Mouse (Mus musculus) hindbrain, embryonic 16.5 days (tissue): ENCODE measurements around the gene Nfe2l2. TPM values are rescaled to one million over a fixed set of nuclear protein-coding genes. Genes with fewer than 3 reads are reported as not detected.

ENCODE experiments used
- ATAC-seq: fragments of 200-750 bp; cut with Nextera tagmentation; 2 replicates; pipeline ENCODE4 v1.8.0; 2017; ENCODE audit warnings: moderate TSS enrichment, moderate library complexity
- H3K27ac ChIP-seq: fragments of 300-500 bp; sonication (generic); 2 replicates; pipeline ENCODE4 v1.5.1; 2014; ENCODE audit warnings: low read depth, mild to moderate bottlenecking, control low read depth, low read length, moderate library complexity
- H3K27me3 ChIP-seq: fragments of 300-500 bp; sonication (generic); replicated peaks from 2 replicates; pipeline ENCODE4 v1.6.1; 2014; ENCODE audit warnings: low read length; ENCODE audit not compliant: control insufficient read depth, insufficient read depth
- H3K36me3 ChIP-seq: fragments of 300-500 bp; sonication (generic); 2 replicates; pipeline ENCODE4 v1.6.1; 2014; ENCODE audit warnings: mild to moderate bottlenecking, low read length, moderate library complexity, mixed read lengths; ENCODE audit not compliant: control insufficient read depth, insufficient read depth
- H3K4me1 ChIP-seq: fragments of 300-500 bp; sonication (generic); 2 replicates; pipeline ENCODE4 v1.6.1; 2014; ENCODE audit warnings: low read depth, low read length; ENCODE audit not compliant: control insufficient read depth, insufficient read depth
- H3K4me2 ChIP-seq: fragments of 300-500 bp; sonication (generic); 2 replicates; pipeline ENCODE4 v1.6.1; 2014; ENCODE audit warnings: mild to moderate bottlenecking, low read length, control low read depth, moderate library complexity
- H3K4me3 ChIP-seq: fragments of 300-500 bp; sonication (generic); 2 replicates; pipeline ENCODE4 v1.5.1; 2014; ENCODE audit warnings: mild to moderate bottlenecking, low read length, control low read depth, moderate library complexity
- H3K9ac ChIP-seq: fragments of 300-500 bp; sonication (generic); 2 replicates; pipeline ENCODE4 v1.6.1; 2014; ENCODE audit warnings: low read depth, mild to moderate bottlenecking, control low read depth, low read length, moderate library complexity
- H3K9me3 ChIP-seq: fragments of 300-500 bp; sonication (generic); 2 replicates; pipeline ENCODE4 v1.6.1; 2014; ENCODE audit warnings: mild to moderate bottlenecking, low read length, moderate library complexity; ENCODE audit not compliant: control insufficient read depth
- WGBS: fragments of 180-500 bp; shearing (Covaris S2); extraction: QIAGEN DNeasy Blood & Tissue Kit; methylation state at CpG from one replicate; pipeline ENCODE4 v1.1.7; 2014; 5-methylcytosine and 5-hydroxymethylcytosine counted together
- polyA plus RNA-seq: library from polyadenylated mRNA; unstranded; fragments of >200 nt; fragmentation: Nextera tagmentation; extraction: Ambion mirVana; gene quantifications from 2 replicates; pipeline ENCODE4 v1.2.1, GENCODE M21; 2015

Nfe2l2 gene
- polyA plus RNA-seq, 1 experiment from 2014 or later = 14.3 TPM

DNA sequence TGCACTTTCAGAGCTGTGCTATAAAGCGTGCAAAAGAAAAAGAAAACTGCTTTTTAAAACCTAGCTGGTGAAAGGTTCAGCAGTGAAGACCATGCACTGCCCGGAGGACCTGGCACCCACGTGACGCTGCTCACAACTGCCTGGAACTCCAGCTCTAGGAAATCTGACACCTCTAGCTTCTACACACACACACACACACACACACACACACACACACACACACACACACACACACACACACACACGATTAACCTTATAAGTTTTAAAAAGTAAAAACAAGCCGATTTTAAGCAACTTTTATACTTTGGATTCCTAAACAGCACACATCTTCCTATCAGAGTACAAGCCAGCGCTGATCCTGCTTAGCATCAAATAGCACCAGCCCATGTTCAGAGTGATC lies 23.0 kb downstream of the Nfe2l2 start:
- WGBS = 72% methylated on average over 7 of the region's 7 CpGs
- Histone ChIP-seq H3K4me1 (no peaks in the 10 kb centered on the region), H3K4me2 (no peak overlapping the region), H3K4me3 (no peak overlapping the region), H3K36me3 (no peaks in the 10 kb centered on the region), H3K27me3 (no peaks in the 10 kb centered on the region), H3K27ac (no peak overlapping the region), H3K9ac (no peak overlapping the region), H3K9me3 (no peaks in the 10 kb centered on the region)
- ATAC-seq = no peak

DNA sequence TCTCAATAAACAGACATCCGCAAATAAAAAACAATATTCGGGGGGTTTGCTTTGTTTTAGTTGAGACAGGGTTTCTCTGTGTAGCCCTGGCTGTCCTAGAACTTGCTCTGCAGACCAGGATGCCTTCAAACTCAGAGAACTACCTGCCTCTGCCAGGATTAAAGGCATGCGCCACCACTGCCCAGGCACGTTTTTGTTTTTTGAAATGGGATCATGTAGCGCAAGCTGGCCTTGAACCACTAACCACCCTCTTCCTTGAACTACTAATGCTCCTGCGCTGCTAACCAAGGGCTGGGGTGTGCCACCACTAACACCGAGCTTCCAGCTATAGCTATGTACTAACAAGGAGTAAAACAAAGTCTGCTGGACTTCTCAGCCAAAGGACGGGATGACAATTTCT lies 24.5 kb downstream of the Nfe2l2 start:
- Histone ChIP-seq H3K4me1 (no peaks in the 10 kb centered on the region), H3K9me3 (no peaks in the 10 kb centered on the region), H3K4me2 (no peak overlapping the region), H3K27ac (no peak overlapping the region), H3K9ac (no peak overlapping the region), H3K36me3 (no peaks in the 10 kb centered on the region), H3K27me3 (no peaks in the 10 kb centered on the region), H3K4me3 (no peak overlapping the region)
- ATAC-seq = no peak
- WGBS = 93% methylated on average over 8 of the region's 8 CpGs

DNA sequence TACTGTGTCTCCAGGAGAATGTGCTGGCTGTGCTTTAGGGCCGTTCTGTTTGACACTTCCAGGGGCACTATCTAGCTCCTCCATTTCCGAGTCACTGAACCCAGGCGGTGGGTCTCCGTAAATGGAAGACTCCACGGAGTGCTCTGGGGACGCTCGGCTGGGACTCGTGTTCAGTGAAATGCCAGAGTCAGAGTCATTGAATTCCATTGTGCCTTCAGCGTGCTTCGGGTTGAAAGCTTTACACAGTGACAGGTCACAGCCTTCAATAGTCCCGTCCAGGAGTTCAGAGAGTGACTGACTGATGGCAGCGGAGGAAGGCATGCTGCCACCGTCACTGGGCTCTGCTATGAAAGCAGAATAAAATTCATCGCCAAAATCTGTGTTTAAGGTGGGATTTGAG lies 27.9 kb downstream of the Nfe2l2 start:
- Histone ChIP-seq H3K4me2 (no peak overlapping the region), H3K9ac (no peak overlapping the region), H3K4me1 (no peaks in the 10 kb centered on the region), H3K36me3 (no peaks in the 10 kb centered on the region), H3K4me3 (no peak overlapping the region), H3K27me3 (no peaks in the 10 kb centered on the region), H3K27ac (no peak overlapping the region), H3K9me3 (no peaks in the 10 kb centered on the region)
- 0 out of 2 replicates have a peak, but pooled peaks have one; percentile 55 for ATAC-seq
- 53% methylated on average over 14 of the region's 14 CpGs for WGBS

DNA sequence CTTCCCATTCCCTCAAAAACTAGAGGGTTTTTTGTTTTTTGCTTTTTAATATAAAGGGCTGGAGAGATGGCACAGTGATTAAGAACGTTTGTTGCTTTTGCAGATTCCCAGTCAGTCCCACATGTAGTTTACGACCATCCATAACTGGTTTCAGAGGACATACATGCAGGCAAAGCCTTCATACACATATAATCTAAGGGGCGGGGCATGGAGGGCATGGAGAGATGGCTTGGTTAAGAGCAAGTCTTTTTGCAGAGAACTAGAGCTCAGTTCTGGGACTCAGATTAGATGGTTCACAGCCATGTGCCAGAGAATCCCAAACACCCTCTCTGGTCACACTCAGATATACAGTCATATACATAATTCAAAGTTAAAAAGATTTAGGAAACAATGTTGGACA lies 31.9 kb downstream of the Nfe2l2 start:
- no peak for ATAC-seq
- H3K27ac ChIP-seq = no peak overlapping the region
- H3K9me3 ChIP-seq = no peaks in the 10 kb centered on the region
- no peak overlapping the region for H3K4me3 ChIP-seq
- no peak overlapping the region for H3K9ac ChIP-seq
- 87% methylated on average over 3 of the region's 3 CpGs for WGBS
- no peaks in the 10 kb centered on the region for H3K36me3 ChIP-seq
- H3K4me2 ChIP-seq = no peak overlapping the region
- H3K4me1 ChIP-seq = no peaks in the 10 kb centered on the region
- no peaks in the 10 kb centered on the region for H3K27me3 ChIP-seq

DNA sequence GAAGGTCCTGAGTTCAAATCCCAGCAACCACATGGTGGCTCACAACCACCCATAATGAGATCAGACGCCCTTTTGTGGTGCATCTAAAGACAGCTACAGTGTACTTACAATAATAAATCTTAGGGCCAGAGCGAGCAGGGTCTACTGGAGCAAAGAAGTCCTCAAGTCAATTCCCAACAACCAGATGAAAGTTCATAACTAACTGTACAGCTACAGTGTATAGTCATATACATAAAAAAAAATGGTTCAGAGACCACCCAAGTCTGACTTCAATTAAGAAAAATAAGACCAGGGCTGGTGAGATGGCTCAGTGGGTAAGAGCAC lies 33.1 kb downstream of the Nfe2l2 start:
- 97% methylated on average over 2 of the region's 2 CpGs for WGBS
- Histone ChIP-seq H3K36me3 (no peaks in the 10 kb centered on the region), H3K4me2 (no peak overlapping the region), H3K4me1 (no peaks in the 10 kb centered on the region), H3K27ac (no peak overlapping the region), H3K9ac (no peak overlapping the region), H3K9me3 (no peaks in the 10 kb centered on the region), H3K27me3 (no peaks in the 10 kb centered on the region), H3K4me3 (no peak overlapping the region)
- peak; percentile 11; the same call in 1 of the 2 replicates for ATAC-seq

DNA sequence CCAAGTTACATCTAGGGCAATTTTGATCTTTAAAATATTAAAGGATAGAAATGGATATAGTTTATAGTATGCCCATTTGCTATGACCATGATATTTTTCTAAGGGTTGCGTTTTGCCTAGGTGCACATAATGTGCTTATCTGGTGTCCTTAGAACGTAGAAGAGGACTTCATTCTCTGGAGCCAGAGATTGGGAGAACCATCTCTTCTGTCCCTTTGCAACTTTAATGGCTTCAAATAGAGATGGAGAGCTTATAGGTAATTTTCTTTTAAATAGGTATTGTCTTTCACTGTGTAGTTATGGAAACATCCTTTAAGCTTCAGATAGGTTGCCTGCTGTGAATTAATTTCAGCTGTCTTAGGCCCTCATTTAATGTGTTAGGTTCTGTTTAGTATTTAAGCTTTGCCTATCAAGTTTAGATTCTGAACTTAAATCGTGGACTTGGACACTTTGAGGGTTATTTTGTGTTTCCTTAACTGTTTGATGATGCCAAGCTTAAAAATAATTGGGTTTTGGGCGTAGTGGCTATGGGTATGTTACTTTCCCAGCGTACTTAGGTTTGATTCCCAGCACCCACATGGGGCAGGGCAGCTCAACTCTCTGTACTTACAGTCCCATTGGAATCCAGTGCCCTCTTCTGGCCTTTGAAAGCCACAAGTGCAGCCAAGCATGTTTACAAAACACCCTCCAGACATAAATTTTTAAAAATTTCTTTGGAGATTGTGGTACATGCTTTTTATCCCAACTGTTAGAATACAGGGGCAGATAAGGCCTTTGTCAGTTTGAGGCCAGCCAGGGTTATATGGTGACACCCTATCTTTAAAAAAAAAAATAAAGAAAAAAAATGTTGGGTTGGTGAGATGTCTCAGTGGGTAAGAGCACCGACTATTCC lies 33.8 kb downstream of the Nfe2l2 start:
- no peaks in the 10 kb centered on the region for H3K27me3 ChIP-seq
- WGBS = 81% methylated on average over 6 of the region's 6 CpGs
- H3K9ac ChIP-seq = no peak overlapping the region
- no peak overlapping the region for H3K27ac ChIP-seq
- H3K4me2 ChIP-seq = no peak overlapping the region
- H3K4me1 ChIP-seq = no peaks in the 10 kb centered on the region
- H3K9me3 ChIP-seq = no peaks in the 10 kb centered on the region
- H3K36me3 ChIP-seq = no peaks in the 10 kb centered on the region
- H3K4me3 ChIP-seq = no peak overlapping the region
- ATAC-seq = peak; percentile 31; the same call in 1 of the 2 replicates

DNA sequence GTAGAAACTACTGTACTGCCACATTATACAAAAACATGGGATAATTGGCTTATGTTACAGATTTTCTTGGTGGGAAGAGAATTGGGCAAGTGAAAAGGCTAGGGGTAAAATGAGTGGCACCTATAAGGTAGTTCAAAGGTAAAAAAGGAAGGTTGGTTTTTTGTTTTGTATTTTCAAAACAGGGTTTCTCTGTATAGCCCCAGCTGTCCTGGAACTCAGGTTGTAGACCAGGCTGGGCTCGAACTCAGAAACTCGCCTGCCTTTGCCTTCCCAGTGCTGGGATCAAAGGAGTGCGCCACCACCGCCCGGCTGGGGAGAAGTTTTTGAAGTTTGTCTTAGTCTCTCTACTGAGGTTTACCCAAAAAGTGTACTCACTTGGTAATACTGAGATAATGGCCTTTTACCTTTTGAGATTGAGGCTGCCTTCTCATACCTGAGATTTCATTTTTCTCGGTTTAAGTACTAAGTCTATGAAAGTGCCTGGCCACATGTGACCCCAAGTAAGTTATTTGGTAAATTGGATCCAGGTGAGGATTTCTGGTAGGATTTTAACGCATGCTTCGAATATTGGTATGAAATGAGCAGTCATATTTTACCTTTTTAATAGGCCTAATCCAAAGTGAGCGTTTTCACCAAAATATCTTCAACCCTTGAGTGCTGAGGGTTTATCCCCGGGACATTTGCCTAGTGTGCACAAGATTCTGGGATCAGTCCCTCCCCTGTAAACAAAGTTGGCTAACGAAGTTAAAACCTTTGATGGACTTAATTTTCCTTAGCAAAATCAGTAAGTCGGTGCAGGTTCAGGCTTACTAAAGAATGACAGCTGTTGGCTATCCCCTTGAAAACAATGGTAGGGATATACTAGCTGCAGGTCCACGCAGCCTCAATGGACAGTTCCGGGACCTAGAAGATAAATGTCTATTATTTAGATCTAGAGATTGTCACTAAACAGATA lies 34.7 kb downstream of the Nfe2l2 start:
- Histone ChIP-seq H3K4me3 (no peak overlapping the region), H3K4me1 (no peaks in the 10 kb centered on the region), H3K4me2 (no peak overlapping the region), H3K27ac (no peak overlapping the region), H3K9ac (no peak overlapping the region), H3K27me3 (no peaks in the 10 kb centered on the region), H3K9me3 (no peaks in the 10 kb centered on the region), H3K36me3 (no peaks in the 10 kb centered on the region)
- 44% methylated on average over 14 of the region's 14 CpGs for WGBS
- ATAC-seq = no peak; the same call in 1 of the 2 replicates

DNA sequence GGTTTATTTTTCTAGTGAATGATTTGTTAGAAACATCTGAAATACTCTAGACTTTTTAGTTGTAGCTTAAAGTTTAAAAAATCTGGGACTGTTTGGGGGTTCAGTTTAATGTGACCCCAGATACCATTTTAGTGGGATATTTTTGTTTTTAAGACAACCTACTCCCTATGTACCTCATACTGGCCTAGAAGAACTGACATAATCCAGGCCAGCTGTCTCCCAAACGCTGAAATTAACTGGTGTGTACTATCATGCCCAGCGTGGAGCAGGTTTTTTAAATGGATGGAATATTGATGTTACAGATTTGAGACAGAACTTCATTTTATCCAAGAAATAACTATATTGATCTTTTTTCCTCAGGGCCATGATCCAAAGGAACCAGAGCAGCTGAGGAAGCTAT lies 43.3 kb downstream of the Nfe2l2 start:
- Histone ChIP-seq H3K4me2 (peak overlapping the region; percentile 93), H3K36me3 (peaks cover 14% of the 10 kb centered on the region), H3K9me3 (no peaks in the 10 kb centered on the region), H3K9ac (peak overlapping the region; percentile 27; the same call in 1 of the 2 replicates), H3K27me3 (no peaks in the 10 kb centered on the region), H3K27ac (no peak overlapping the region), H3K4me1 (peaks cover 16% of the 10 kb centered on the region), H3K4me3 (peak overlapping the region; percentile 89)
- no peak for ATAC-seq
- 29% methylated on average over 2 of the region's 2 CpGs for WGBS
